Mouse (Mus musculus): Measurements from ENCODE around the gene Saysd1.
"Not testable (repeated sequence)": the region's sequence is repeated elsewhere in the genome, so short reads cannot be mapped to it uniquely, and the experiment has no call there.

Saysd1 gene

DNA sequence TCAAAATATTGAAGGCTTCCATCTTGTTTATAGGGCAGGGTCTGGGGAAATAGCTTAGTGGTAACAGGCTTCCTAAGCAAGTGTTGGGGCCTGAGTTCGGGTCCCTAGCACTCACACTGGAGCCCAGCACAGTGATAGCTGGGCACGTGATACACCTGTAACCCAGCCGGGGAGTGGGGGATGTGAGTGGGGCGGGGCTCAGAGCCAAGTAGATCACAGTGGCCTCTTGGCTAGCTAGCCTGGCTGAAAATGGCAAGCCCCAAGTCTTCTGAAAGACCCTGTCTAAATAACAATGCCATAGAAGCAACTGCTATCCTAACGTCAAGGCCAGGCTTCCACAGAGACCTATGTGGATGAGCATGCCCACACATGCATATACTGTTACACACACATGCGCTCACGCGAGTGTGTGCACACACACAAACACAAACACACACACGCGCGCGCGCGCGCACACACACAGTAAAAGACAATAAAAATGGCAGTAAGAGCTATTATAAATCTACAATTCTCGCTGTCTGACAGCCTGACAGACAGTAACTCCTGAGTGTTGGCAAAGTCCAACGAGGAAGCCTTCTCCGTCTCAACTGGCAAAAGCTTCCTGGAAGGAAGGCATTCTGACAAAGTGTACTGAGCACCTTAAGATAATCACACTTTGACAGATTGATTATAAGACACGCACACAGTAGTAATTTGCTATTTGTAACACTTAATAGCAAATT lies 106.2 kb downstream of the Saysd1 start:
- no peak for DNase-seq

DNA sequence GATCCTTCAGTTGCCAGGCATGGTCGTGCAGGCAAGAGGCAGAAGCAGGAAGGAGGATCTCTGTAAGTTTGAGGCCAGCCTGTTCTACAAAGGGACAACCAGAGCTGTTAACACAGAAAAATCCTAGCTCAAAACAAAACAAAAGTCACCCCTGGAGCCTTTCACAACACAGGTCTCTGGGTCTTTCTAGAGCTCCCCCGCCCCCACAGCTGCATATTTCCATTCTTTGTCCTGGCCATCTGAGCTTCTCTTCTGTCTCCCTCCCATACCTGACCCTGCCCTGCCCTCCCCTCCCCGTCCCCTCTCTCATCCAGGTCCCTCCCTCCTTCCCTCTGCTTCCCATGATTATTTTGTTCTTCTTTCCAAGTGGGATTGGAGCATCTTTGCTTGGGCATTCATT lies 108.7 kb downstream of the Saysd1 start:
- no peak for DNase-seq

DNA sequence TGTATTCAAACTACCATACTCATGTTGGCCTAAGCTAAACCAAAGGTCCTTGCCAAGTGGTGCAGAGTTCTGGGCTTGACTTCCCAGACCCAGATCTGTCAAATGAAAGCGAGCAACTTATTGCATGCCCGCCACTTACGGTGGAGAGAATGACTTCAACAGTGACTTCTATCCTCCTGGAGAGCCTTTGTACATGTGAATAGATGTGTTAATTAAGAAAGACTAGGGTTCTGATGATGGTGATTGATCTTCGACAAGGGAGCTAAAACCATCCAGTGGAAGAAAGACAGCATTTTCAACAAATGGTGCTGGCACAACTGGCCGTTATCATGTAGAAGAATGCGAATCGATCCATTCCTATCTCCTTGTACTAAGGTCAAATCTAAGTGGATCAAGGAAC lies 110.9 kb downstream of the Saysd1 start:
- DNase-seq, result not testable (repeated sequence)

Measured in thymus, adult 18-20 months (tissue).